20 mouse cellular contexts compared by ENCODE assay signal in the genomic region with DNA sequence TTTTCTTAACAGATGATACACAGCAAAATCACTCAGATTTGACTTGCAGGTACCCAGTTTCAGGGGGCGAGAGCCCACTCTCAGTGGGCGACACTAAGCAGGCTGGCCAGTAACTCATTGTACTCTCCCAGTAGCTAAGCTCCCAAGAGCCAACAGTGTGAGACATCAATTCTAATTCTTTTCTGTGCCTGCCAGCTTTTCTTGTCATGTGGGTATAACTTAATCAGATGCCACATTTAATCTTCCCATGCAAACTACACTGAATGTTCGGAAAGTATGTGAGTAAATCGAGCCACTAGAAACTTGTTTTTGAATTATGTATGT.
DNase-seq lines count a peak whose midpoint lies in the region; ATAC-seq and TF ChIP-seq lines count a peak whose summit lies in the region.
"Had no signal": no experiment of that assay in that cellular context is flagged by ENCODE, and none has a peak within 500 bp of the region (broad histone marks: within the 10 kb centered on the region; RNA-seq: fewer than 3 reads in every experiment).

No protein-coding gene starts in this region.

- no peaks in the 10 kb centered on the region for H3K79me2 ChIP-seq in heart, adult 2 months (replicated peaks; ENCODE audit: control insufficient read depth, insufficient read depth, low read length)

- no peak overlapping the region for H3K4me3 ChIP-seq in heart, adult 2 months
- no peak overlapping the region for H3K4me3 ChIP-seq in hindbrain, embryonic 13.5 days
- no peak overlapping the region for H3K4me3 ChIP-seq in midbrain, embryonic 13.5 days (replicated peaks)
- H3K4me3 ChIP-seq in kidney, adult 2 months (ENCODE audit: insufficient read depth, low read depth, low read length): no peak overlapping the region
- H3K4me3 ChIP-seq: heart, embryonic 13.5 days; limb, embryonic 13.5 days; liver, embryonic 15.5 days; megakaryocyte, embryonic 14.5 days had no signal

- no peaks in the 10 kb centered on the region for H3K27me3 ChIP-seq in heart, adult 2 months (ENCODE audit: control insufficient read depth, insufficient read depth, low read length)
- H3K27me3 ChIP-seq in hindbrain, embryonic 13.5 days: no peaks in the 10 kb centered on the region
- no peaks in the 10 kb centered on the region for H3K27me3 ChIP-seq in midbrain, embryonic 13.5 days
- no peaks in the 10 kb centered on the region for H3K27me3 ChIP-seq in kidney, adult 2 months (replicated peaks; ENCODE audit: control insufficient read depth, insufficient read depth, low read length)
- H3K27me3 ChIP-seq: CH12.LX; heart, embryonic 13.5 days; limb, embryonic 13.5 days; liver, embryonic 15.5 days had no signal

- H3K36me3 ChIP-seq in heart, adult 2 months (ENCODE audit: control insufficient read depth, insufficient read depth, low read length): no peaks in the 10 kb centered on the region
- no peaks in the 10 kb centered on the region for H3K36me3 ChIP-seq in hindbrain, embryonic 13.5 days
- no peaks in the 10 kb centered on the region for H3K36me3 ChIP-seq in midbrain, embryonic 13.5 days
- no peaks in the 10 kb centered on the region for H3K36me3 ChIP-seq in kidney, adult 2 months (ENCODE audit: control insufficient read depth, insufficient read depth, low read length)
- H3K36me3 ChIP-seq: heart, embryonic 13.5 days; limb, embryonic 13.5 days; liver, embryonic 15.5 days had no signal

- intact Hi-C loops in heart, adult 2 months (cut with DNase I): no loop called here

- no peak for TF ChIP-seq CTCF in heart, adult 2 months (IDR thresholded peaks at IDR 0.05)
- no peak for TF ChIP-seq CTCF in kidney, adult 2 months (conservative IDR thresholded peaks at IDR 0.05; ENCODE audit: insufficient read depth, insufficient read length, low read depth, low read length)

- no peaks in the 10 kb centered on the region for H3K4me1 ChIP-seq in heart, adult 2 months (ENCODE audit: control insufficient read depth, insufficient read depth, low read length)
- peaks cover 25% of the 10 kb centered on the region for H3K4me1 ChIP-seq in hindbrain, embryonic 13.5 days (replicated peaks)
- H3K4me1 ChIP-seq in midbrain, embryonic 13.5 days (replicated peaks): peaks cover 37% of the 10 kb centered on the region
- no peaks in the 10 kb centered on the region for H3K4me1 ChIP-seq in kidney, adult 2 months (ENCODE audit: control insufficient read depth, insufficient read depth, low read length)
- H3K4me1 ChIP-seq: liver, embryonic 15.5 days; megakaryocyte, embryonic 14.5 days had no signal

- DNase-seq in heart, adult 11 months: peak; percentile 21
- no peak for DNase-seq in heart, adult 2 months
- no peak for DNase-seq in kidney, adult 2 months
- DNase-seq in kidney, postnatal 4 days: no peak
- DNase-seq in frontal cortex, postnatal 10 days (ENCODE audit: low spot score in 2 of 2): no peak
- DNase-seq in kidney, postnatal 36 days: no peak
- DNase-seq: adrenal gland, adult 8-10 months; cerebellum, adult 2 months; kidney, postnatal 10 days; right cerebral cortex, postnatal 25 days; thymus, postnatal 36 days had no signal

- 0 out of 2 replicates have a peak, but pooled peaks have one; percentile 46 for ATAC-seq in hindbrain, embryonic 13.5 days (ENCODE audit: low FRiP score)
- ATAC-seq in midbrain, embryonic 13.5 days: peak; percentile 81
- ATAC-seq: intestine, postnatal 0 days; lung, postnatal 0 days had no signal

- H3K27ac ChIP-seq in heart, adult 2 months: no peak overlapping the region
- peak overlapping the region; percentile 78 for H3K27ac ChIP-seq in hindbrain, embryonic 13.5 days
- H3K27ac ChIP-seq in midbrain, embryonic 13.5 days: peak overlapping the region; percentile 68
- no peak overlapping the region for H3K27ac ChIP-seq in kidney, adult 2 months (ENCODE audit: insufficient read depth, low read depth, low read length)
- H3K27ac ChIP-seq: heart, embryonic 13.5 days; limb, embryonic 13.5 days; liver, embryonic 15.5 days had no signal

- H3K4me2 ChIP-seq in hindbrain, embryonic 13.5 days: no peak overlapping the region
- peak overlapping the region; percentile 15 for H3K4me2 ChIP-seq in midbrain, embryonic 13.5 days (replicated peaks)
- H3K4me2 ChIP-seq: heart, embryonic 13.5 days; limb, embryonic 13.5 days; liver, embryonic 15.5 days had no signal

- peaks cover 5% of the 10 kb centered on the region; the same call in 1 of the 2 replicates for H3K9me3 ChIP-seq in hindbrain, embryonic 13.5 days
- peaks cover 3% of the 10 kb centered on the region; the same call in 1 of the 2 replicates for H3K9me3 ChIP-seq in midbrain, embryonic 13.5 days
- H3K9me3 ChIP-seq: limb, embryonic 13.5 days; liver, embryonic 15.5 days had no signal

- no peak overlapping the region for H3K9ac ChIP-seq in heart, adult 2 months (ENCODE audit: low read depth, low read length)
- H3K9ac ChIP-seq in hindbrain, embryonic 13.5 days: no peak overlapping the region
- no peak overlapping the region for H3K9ac ChIP-seq in midbrain, embryonic 13.5 days (replicated peaks)
- H3K9ac ChIP-seq: heart, embryonic 13.5 days; limb, embryonic 13.5 days; liver, embryonic 15.5 days had no signal

- TF ChIP-seq EP300 in heart, adult 2 months (IDR thresholded peaks at IDR 0.05; ENCODE audit: insufficient read depth, low read depth, low read length): no peak

- 90% methylated on average over 4 of the region's 4 CpGs for WGBS in heart, adult 2 months
- 49% methylated on average over 4 of the region's 4 CpGs for WGBS in hindbrain, embryonic 13.5 days
- WGBS in midbrain, embryonic 13.5 days: 40% methylated on average over 4 of the region's 4 CpGs
- WGBS in kidney, adult 2 months: 88% methylated on average over 4 of the region's 4 CpGs

- TF ChIP-seq POLR2A in heart, adult 2 months (IDR thresholded peaks at IDR 0.05; ENCODE audit: insufficient read depth, low read depth, low read length): no peak
- TF ChIP-seq POLR2A in kidney, adult 2 months (IDR thresholded peaks at IDR 0.05; ENCODE audit: low read depth, low read length): no peak

Comparison
In these comparisons a context has a peak if more than half of its experiments do, and no peak if none do; other contexts are left out.
1. H3K27ac ChIP-seq: peak in hindbrain, embryonic 13.5 days (single experiment) and midbrain, embryonic 13.5 days (single experiment); none in heart, adult 2 months (single experiment) and kidney, adult 2 months (single experiment).